Mouse (Mus musculus): ENCODE measurements around the gene Mcam.

Gene Mcam

DNA sequence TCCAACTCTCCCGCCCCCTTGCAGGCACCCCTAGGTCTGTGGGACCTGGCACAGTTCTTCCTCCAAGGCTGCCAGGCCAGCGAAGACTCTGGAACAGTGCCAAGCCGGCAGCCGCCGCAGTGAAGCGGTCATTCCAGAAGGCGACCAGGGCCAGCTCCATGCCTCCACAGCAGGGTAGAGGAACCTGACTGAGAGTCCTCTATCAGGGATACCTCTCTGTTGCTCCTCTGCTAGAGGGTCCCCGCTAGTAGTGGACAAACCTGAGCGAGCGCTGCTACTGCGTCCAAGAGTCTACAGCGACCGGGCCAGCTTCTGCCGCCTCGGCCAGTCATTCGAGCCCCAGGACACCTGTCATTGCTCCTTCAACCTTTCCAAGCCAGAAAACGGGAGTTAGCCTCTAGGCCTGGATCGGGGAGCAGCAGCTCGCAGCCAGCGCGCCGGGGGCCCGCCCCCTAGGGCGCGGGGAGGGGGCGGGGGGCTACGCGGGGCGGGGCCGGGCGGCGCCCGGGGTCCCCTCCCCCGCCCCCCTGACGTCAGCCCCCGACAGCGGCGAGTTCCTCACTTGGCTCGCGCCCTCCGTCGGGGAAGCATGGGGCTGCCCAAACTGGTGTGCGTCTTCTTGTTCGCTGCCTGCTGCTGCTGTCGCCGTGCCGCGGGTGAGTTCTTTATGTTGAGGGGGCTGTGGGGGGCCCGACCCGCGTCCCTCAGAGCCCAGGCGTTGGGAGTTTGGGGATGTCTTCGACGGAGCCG, at the start of gene Mcam:
Mcam (plus strand) TSS at position 369 of the 750 bp plus-strand sequence.
- DNase-seq (ENCODE audit: low read depth) = peak; percentile 60

DNA sequence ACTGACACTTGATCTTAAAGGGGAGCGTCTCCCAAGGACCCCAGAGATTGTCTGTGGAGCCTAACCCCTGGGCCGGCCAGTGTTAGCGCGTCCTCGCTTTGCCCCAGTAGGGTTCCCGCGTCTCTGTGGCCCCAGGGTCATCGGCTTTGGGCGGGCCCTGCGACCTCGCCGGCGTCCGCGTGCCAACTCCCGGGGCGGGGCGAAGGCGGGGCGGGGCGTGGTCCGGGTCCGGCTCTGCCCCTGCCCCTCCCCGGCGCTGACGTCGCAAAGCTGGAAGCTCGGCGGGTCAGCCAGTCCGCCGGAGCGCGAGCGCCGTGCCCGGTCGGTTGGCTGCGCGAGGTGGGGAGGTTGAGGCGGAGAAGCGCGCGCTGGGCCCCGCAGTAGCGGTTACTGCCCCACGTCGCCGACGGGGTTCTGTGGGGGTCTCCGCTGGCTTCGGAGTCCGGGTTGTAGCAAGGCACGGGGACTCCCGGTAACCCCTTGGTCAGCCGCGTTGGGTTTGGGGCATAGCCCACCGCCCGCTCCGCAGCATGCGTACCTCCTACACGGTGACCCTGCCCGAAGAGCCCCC, 49.5 kb upstream of the Mcam start:
- DNase-seq (ENCODE audit: low read depth) = peak; percentile 79

DNA sequence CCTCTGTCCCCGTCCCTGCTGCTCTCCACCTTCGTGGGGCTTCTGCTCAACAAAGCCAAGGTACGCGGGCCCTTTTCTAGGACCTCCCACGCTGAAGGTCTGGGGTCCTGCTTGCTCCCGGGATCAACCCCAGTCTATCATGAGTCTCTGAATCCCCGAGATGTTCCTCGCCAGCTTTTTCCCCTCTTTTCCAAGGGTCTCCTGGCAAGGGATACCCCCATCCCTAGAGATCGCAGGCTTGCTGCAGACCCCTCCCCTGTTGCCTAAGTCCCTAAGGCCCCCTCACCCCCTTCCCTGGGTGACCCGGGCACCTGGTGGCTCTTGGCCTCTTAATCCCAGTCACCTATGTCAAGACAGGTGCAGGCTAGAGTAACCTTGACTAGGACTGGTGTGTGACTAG, 49.0 kb upstream of the Mcam start:
- no peak for DNase-seq (ENCODE audit: low read depth)

- DNase-seq (ENCODE audit: low read depth) = no peak
These were observed 48.3 kb upstream of the Mcam start for GRCm38 (mm10) chr9:44085741-44086665.

DNA sequence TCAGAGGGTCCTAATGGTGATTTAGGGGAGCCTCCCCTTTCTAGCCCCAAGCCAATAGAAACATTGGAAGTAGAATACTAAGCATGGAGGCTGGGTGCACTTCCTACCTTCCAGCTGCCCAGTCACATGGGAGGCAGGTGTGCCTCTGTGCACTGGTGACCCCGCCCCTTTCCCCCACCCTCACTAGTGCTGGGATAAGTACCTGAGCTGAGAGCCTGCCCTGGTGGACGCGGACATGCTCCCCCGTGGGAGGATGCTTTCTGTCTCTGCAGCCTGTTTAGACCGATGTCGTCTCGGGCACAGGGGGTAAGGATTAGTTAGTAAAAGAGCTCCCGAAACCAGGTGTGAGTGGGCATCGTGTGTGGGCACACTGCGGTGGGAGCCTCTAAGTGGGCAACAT, 47.3 kb upstream of the Mcam start:
- DNase-seq (ENCODE audit: low read depth) = no peak

- peak; percentile 28 for DNase-seq (ENCODE audit: low read depth)
These were observed 46.4 kb upstream of the Mcam start for GRCm38 (mm10) chr9:44087761-44088455.

DNA sequence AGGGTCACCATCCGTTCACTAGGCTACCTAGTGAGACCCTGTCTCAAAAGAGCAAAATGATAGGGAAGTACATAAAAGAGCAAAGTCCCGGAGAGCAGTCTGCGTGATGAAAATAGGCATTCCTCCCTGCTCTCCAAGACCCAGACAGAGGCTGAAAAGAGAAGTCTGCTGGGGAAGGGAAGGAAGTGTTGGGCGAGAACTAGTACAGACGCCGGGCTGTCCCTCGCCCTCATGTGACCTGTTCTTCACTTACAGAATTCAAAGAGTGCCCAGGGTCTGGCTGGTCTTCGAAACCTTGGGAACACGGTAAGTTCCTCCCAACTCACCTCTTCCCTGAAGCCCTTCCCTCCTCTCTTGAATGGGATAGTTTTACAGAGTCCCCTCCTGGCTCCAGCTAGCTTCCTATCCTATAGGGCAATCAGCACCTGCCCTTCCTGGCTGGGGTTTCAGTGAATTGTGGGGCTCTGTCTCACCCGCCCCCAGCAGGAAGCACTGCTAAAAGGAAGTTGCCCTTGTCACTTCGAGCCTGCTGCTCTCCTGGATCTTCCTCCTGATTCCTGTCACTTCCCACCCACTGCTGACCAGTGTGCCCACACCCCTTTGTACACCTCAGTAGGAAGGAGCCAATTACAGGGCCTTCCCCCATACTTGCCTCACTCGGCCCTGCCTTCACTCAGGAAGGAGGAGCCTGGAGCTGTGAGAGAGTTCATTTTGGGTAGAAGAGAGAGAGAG, 45.2 kb upstream of the Mcam start:
- peak; percentile 76 for DNase-seq (ENCODE audit: low read depth)

DNA sequence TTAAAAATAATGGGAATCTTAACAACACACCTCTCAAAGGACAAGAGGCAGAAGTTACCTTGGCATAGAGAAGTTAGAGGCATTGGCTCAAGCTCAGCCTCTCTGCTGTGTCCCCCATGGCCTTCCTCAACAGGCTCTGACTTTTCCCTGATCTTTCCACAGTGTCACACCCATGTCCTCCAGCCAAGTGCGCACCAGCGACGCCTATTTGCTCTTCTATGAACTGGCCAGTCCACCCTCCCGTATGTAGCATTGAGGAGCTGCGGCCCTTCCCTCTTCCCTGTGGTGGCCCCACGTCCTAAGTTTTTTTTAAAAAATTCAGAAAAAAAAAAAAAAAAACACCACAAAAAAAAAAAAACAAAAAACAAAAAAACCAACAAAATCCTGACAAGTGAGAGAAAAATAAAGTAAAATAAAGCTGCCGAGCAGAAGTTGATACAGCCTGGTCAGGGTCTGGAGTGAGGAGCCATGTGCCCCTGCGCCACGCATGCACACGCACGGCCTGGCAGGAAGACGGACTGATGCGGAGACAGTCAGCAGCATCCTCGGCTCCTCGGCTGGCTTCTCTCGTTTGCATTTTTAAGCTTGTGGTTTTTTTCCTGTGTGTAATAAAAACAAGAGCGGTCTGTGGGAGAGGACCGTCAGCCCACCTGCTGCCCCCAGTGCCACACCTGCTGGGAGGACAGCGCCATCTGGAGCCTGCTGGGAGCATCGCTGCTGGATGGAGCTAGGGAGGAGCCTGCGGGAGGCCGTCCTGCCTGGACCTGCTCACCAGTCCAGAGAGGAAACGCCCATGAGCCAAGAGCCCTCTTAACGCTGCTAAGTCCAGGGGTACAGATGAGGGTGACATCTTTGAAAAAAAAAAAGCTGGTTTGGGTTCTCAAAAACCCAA, 40.4 kb upstream of the Mcam start:
- peak; percentile 54 for DNase-seq (ENCODE audit: low read depth)

DNA sequence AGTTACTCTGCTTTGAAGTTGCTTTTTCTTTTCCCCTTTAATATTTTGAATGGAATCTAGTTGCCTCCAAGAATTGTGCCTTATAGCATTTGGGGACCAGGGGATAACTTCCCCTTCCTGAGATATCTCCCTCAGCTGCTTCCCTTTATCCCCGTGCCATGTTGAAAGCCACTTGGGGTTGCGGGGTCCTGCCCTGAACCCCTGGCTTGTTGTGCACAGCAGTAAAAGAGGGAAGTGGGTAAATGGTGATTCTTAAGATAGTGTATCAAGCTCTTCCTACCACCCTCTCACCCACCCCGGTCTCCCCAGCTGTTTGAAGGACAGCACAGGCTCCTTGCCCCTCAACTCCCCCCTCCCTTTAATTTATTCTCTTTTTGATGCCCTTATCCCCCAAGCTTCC, 39.5 kb upstream of the Mcam start:
- DNase-seq (ENCODE audit: low read depth) = no peak

DNA sequence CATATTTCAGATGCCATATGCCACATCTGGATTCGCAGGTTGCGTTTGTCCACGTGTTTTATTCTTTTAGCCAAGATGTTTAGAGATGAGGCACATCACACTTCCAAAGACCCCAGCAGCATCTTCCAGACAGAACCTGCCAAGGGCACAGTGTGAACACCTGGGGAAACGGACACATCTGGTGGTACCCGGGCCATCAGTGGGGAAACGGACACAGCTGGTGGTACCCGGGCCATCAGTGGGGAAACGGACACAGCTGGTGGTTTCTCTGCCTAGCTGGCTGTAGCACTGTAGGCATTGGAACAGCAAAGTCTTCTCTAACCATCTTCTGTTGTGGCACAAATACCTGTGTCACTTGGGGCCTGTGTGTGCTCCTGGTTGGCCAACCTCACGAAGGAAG, 38.5 kb upstream of the Mcam start:
- no peak for DNase-seq (ENCODE audit: low read depth)

GRCm38 (mm10) chr9:44096536-44096935, 37.7 kb upstream of the Mcam start:
- DNase-seq (ENCODE audit: low read depth) = no peak

GRCm38 (mm10) chr9:44101490-44101889, 32.8 kb upstream of the Mcam start, which contains the start of gene Mfrp:
Gene Mfrp (plus strand): TSS chr9:44101729.
- DNase-seq (ENCODE audit: low read depth) = no peak

- DNase-seq (ENCODE audit: low read depth) = no peak
These were observed 29.4 kb upstream of the Mcam start for GRCm38 (mm10) chr9:44104881-44105280.

DNA sequence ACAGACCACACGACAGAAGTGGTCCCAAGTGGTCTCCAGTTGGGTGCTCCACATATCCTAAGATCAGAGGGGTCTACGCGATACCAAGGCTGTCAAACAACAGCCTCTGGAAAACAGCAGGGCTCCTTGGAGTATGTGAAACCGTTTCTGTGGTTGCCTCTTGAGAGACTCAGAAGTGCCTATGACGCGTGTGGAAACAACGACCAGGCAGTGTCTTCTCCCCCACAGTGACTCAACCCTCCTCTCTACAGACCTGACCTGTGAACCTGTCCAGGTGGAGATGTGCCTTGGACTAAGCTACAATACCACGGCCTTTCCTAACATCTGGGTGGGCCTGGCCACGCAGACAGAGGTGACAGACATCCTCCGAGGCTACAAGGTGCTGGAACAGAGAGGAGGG, 28.5 kb upstream of the Mcam start:
- DNase-seq (ENCODE audit: low read depth) = no peak

- DNase-seq (ENCODE audit: low read depth) = no peak
These were observed 28.1 kb upstream of the Mcam start for GRCm38 (mm10) chr9:44106182-44106581.

GRCm38 (mm10) chr9:44106596-44106995, 27.7 kb upstream of the Mcam start:
- no peak for DNase-seq (ENCODE audit: low read depth)

DNA sequence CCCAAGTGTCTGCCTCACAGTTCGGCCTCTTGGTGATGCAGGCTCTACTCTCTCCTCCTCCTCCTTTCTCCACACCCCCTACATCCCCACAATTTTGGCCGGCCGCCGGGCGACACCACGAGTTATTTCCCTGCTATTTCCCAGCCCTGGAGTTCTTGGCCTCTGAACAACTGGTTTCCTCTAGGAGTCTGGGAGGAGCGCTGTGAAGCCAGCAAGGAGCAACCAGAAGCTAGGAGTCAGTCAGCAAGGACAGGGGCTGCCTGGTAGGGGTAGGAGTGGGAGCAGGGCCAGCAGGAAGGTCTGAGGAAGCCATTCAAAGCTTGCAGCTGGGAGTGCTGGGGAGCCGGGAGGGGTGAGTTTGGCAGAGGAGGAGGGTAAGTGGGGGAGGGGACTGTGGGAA, 27.2 kb upstream of the Mcam start, which contains the start of gene C1qtnf5:
C1qtnf5 (plus strand) TSS at position 136 of the 400 bp plus-strand sequence.
- no peak for DNase-seq (ENCODE audit: low read depth)

GRCm38 (mm10) chr9:44107557-44108179, 26.6 kb upstream of the Mcam start:
- no peak for DNase-seq (ENCODE audit: low read depth)

GRCm38 (mm10) chr9:44108269-44109055, 25.8 kb upstream of the Mcam start:
- no peak for DNase-seq (ENCODE audit: low read depth)

Data from 416B (cell line).